Comparison of ENCODE assay signal across 18 mouse cellular contexts in the genomic region with DNA sequence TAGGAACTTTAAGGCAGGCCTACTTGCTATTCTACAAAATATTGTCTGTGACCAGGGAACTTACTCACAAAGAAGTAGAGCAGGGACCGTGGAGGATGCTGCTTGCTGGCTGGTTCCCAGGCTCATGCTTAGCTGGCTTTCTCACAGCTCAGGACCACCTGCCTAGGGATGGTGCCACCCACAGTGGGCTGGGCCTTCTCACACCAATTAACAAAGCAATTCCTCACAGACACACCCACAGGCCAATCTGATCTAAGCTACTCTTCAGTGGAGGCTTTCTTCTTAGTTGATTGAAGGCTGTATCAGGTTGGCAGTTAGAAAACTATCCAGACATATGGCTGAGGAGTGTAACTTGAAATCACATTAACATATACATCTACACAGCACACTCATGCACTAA.
DNase-seq lines count a peak whose midpoint lies in the region.
"Had no signal": no experiment of that assay in that cellular context is flagged by ENCODE, and none has a peak within 500 bp of the region (broad histone marks: within the 10 kb centered on the region; RNA-seq: fewer than 3 reads in every experiment).

No protein-coding gene starts in this region.

- peak; percentile 38 to 43 for DNase-seq in spleen, adult 18-20 months
- DNase-seq in spleen, postnatal 14 days (ENCODE audit: low spot score in 2 of 2) = no peak
- DNase-seq in spleen, postnatal 36 days (ENCODE audit: low spot score in 2 of 2) = peak; percentile 65 to 66
- DNase-seq in spleen, adult 12 weeks (ENCODE audit: low spot score) = no peak
- peak; percentile 34 for DNase-seq in splenic B cell, adult 2 months (ENCODE audit: low read depth, low spot score)
- DNase-seq in thymus, postnatal 36 days = no peak
- DNase-seq: adrenal gland, adult 8-10 months; adrenal gland, postnatal 14 days; adrenal gland, postnatal 36 days; cerebellum, adult 11-12 months; cerebellum, adult 2 months; cerebellum, adult 9-10 months; cerebellum, postnatal 10 days; cerebellum, postnatal 25 days had no signal

- H3K27me3 ChIP-seq in splenic B cell, adult 2 months (ENCODE audit: control insufficient read depth, insufficient read depth, low read length, poor library complexity, severe bottlenecking) = no peaks in the 10 kb centered on the region
- H3K27me3 ChIP-seq: embryonic facial prominence, embryonic 12.5 days; forebrain, embryonic 13.5 days; forebrain, embryonic 15.5 days had no signal

- no peaks in the 10 kb centered on the region for H3K36me3 ChIP-seq in splenic B cell, adult 2 months (ENCODE audit: control insufficient read depth, insufficient read depth, low read length, poor library complexity, severe bottlenecking)
- H3K36me3 ChIP-seq: embryonic facial prominence, embryonic 10.5 days; embryonic facial prominence, embryonic 12.5 days; forebrain, embryonic 15.5 days had no signal

Comparison
In these comparisons a context has a peak if more than half of its experiments do, and no peak if none do; other contexts are left out.
1. DNase-seq: peak in spleen, adult 18-20 months (2 of 2), spleen, postnatal 36 days (2 of 2) and splenic B cell, adult 2 months (single experiment); none in spleen, postnatal 14 days (0 of 2), spleen, adult 12 weeks (single experiment) and thymus, postnatal 36 days (0 of 2).